Mouse (Mus musculus): ENCODE data around the gene Rbms2. TPM values are rescaled to one million over a fixed set of nuclear protein-coding genes. Genes with fewer than 3 reads are reported as not detected.
"Not testable (repeated sequence)": the region's sequence is repeated elsewhere in the genome, so short reads cannot be mapped to it uniquely, and the experiment has no call there.

The Rbms2 gene
- polyA plus RNA-seq, 1 experiment from 2014 or later: 26.6 TPM

GRCm38 (mm10) chr10:128091564-128092505 is 88.3 kb downstream of the Rbms2 start, which contains the start of gene Baz2a:
Gene Baz2a (plus strand): TSS chr10:128091577.
- Histone ChIP-seq H3K9me3 (no peaks in the 10 kb centered on the region), H3K36me3 (replicated peaks) (peaks cover 41% of the 10 kb centered on the region), H3K27me3 (ENCODE audit: poor library complexity, severe bottlenecking) (no peaks in the 10 kb centered on the region; the same call in 1 of the 2 replicates), H3K4me3 (peak within 1 kb of the TSS; percentile 90), H3K27ac (peak within 1 kb of the TSS; percentile 95), H3K4me1 (peaks cover 62% of the 10 kb centered on the region)
- peak; percentile 43 for DNase-seq (ENCODE audit: extremely low spot score, low spot score)
- 2% methylated on average over 20 of the region's 20 CpGs for WGBS

DNA sequence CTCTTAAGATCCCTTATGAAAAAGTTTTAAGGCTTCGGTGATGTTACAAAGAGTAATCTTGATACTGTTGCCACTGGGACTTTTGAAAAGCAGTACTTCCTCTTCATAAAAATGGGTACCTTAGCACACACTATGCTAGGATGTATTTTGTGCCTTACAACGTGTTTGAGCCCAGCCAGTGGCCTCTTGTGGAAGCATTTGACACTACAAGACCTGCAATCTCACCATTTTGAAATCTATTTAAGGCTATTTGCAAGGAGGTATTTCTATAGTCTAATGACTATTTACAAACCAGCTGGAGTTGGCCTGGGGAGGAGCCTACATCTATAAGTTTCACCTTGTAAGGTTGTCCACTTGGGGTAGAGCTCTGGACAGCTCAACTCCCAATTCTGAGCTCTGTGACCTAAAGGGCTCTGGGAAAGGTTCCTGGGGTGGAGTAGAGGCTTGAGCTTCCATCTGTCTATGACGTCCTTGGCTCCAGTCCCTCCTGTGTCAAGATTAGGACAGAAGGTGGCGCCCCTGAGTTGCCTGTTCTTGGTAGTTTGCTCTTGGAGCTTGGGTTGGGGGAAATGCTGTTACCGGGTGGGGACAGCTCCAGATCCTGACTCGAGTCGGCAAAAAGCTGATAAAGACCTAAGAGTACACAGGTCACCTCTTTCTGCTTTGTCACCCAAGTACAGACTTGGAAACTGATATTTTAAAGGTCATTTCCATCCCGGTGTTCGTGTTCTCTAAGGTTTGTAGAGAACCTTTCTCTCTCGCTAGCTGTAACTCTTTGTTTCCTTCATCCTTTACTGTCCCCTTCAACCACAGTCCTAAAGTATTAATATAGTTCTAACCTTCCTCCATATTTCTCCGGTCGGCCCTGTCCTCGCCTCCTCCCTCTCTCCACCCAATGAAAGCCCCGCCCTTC is 89.2 kb downstream of the Rbms2 start:
- H3K4me1 ChIP-seq: peaks cover 52% of the 10 kb centered on the region
- no peaks in the 10 kb centered on the region; the same call in 1 of the 2 replicates for H3K27me3 ChIP-seq (ENCODE audit: poor library complexity, severe bottlenecking)
- 9% methylated on average over 14 of the region's 14 CpGs for WGBS
- no peaks in the 10 kb centered on the region for H3K9me3 ChIP-seq
- peak overlapping the region; percentile 95; the same call in 1 of the 2 replicates for H3K27ac ChIP-seq
- peaks cover 50% of the 10 kb centered on the region for H3K36me3 ChIP-seq (replicated peaks)
- DNase-seq (ENCODE audit: extremely low spot score, low spot score): peak; percentile 83
- H3K4me3 ChIP-seq: peak overlapping the region; percentile 90

DNA sequence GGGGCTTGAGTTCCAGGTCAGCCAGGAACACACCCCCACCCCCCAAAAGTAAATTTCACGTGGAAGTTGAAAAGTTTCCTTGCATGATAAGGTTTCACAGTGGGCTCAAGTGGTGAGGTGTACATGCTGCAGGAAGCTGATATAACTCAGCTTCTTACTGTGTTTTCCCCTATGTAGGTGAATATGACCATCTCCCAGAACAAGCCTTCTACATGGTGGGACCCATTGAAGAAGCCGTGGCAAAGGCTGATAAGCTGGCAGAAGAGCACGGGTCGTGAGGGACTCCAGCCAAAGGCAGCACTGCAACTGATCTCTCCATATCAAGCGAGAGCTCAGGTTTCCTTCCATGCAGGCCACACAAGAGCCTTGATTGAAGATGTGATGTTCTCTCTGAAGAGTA is 90.3 kb downstream of the Rbms2 start:
- Histone ChIP-seq H3K4me1 (peaks cover 47% of the 10 kb centered on the region), H3K9me3 (no peaks in the 10 kb centered on the region), H3K27me3 (ENCODE audit: poor library complexity, severe bottlenecking) (no peaks in the 10 kb centered on the region; the same call in 1 of the 2 replicates), H3K36me3 (replicated peaks) (peaks cover 61% of the 10 kb centered on the region), H3K4me3 (no peak overlapping the region), H3K27ac (no peak overlapping the region)
- WGBS: 78% methylated on average over 5 of the region's 5 CpGs
- DNase-seq (ENCODE audit: extremely low spot score, low spot score): no peak

GRCm38 (mm10) chr10:128088181-128088580 is 91.9 kb downstream of the Rbms2 start:
- Histone ChIP-seq H3K4me3 (no peak overlapping the region), H3K4me1 (peaks cover 40% of the 10 kb centered on the region), H3K27me3 (ENCODE audit: poor library complexity, severe bottlenecking) (no peaks in the 10 kb centered on the region), H3K36me3 (replicated peaks) (peaks cover 71% of the 10 kb centered on the region), H3K27ac (no peak overlapping the region), H3K9me3 (no peaks in the 10 kb centered on the region)
- 91% methylated on average over 5 of the region's 5 CpGs for WGBS
- DNase-seq (ENCODE audit: extremely low spot score, low spot score): no peak

GRCm38 (mm10) chr10:128087216-128087615 is 92.9 kb downstream of the Rbms2 start:
- WGBS: 89% methylated on average over 2 of the region's 2 CpGs
- not testable (repeated sequence) for H3K27ac ChIP-seq; H3K9me3 ChIP-seq; H3K4me3 ChIP-seq; DNase-seq (ENCODE audit: extremely low spot score, low spot score); H3K27me3 ChIP-seq (ENCODE audit: poor library complexity, severe bottlenecking)
- peaks cover 71% of the 10 kb centered on the region for H3K36me3 ChIP-seq (replicated peaks)
- H3K4me1 ChIP-seq: peaks cover 33% of the 10 kb centered on the region

- Histone ChIP-seq H3K27ac (no peak overlapping the region), H3K9me3 (no peaks in the 10 kb centered on the region), H3K27me3 (ENCODE audit: poor library complexity, severe bottlenecking) (no peaks in the 10 kb centered on the region), H3K36me3 (replicated peaks) (peaks cover 71% of the 10 kb centered on the region), H3K4me1 (peaks cover 31% of the 10 kb centered on the region), H3K4me3 (peak overlapping the region; percentile 6; the same call in 1 of the 2 replicates)
- DNase-seq (ENCODE audit: extremely low spot score, low spot score): no peak
- 86% methylated on average over 6 of the region's 6 CpGs for WGBS
Observed at GRCm38 (mm10) chr10:128086391-128086790, 93.7 kb downstream of the Rbms2 start.

- peaks cover 22% of the 10 kb centered on the region for H3K4me1 ChIP-seq
- DNase-seq (ENCODE audit: extremely low spot score, low spot score): no peak
- WGBS: 11% methylated on average over 3 of the region's 3 CpGs
- H3K27ac ChIP-seq: peak overlapping the region; percentile 98
- H3K27me3 ChIP-seq (ENCODE audit: poor library complexity, severe bottlenecking): no peaks in the 10 kb centered on the region
- peaks cover 53% of the 10 kb centered on the region for H3K36me3 ChIP-seq (replicated peaks)
- H3K9me3 ChIP-seq: no peaks in the 10 kb centered on the region
- peak overlapping the region; percentile 98 for H3K4me3 ChIP-seq
Observed at GRCm38 (mm10) chr10:128084160-128084559, 95.9 kb downstream of the Rbms2 start.

- peaks cover 48% of the 10 kb centered on the region for H3K36me3 ChIP-seq (replicated peaks)
- H3K9me3 ChIP-seq: no peaks in the 10 kb centered on the region
- peak overlapping the region; percentile 98 for H3K4me3 ChIP-seq
- peak overlapping the region; percentile 98 for H3K27ac ChIP-seq
- peaks cover 22% of the 10 kb centered on the region for H3K4me1 ChIP-seq
- under 1% methylated on average over 22 of the region's 22 CpGs for WGBS
- H3K27me3 ChIP-seq (ENCODE audit: poor library complexity, severe bottlenecking): no peaks in the 10 kb centered on the region
- DNase-seq (ENCODE audit: extremely low spot score, low spot score): no peak
Observed at GRCm38 (mm10) chr10:128083688-128084087, 96.4 kb downstream of the Rbms2 start.

DNA sequence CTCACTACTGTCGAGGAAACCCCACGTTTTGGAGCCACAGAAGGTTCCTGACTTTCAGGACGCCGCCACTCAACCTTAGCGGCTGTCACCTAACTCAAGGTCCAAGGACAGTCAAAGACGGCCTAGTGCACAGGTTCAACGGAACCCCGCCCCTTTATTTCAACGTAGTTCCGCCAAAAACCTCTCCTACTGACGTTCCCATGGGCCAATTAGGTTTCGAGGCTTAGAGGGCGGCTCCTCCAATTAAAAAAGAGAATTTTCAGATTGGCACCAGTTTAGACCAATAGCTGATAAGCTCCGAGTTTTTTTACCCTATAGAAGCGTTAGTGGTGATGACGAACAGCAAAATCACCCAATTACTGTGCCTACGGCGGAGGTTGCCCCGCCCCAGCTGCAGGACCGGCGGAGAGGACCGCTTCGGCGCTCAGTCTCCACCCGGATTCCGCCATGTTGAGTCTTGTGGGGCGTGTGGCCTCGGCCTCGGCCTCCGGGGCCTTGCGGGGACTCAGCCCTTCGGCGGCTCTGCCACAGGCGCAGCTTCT is 97.1 kb downstream of the Rbms2 start, which contains the start of gene Atp5b:
Gene Atp5b (plus strand): TSS at position 394 of the 542 bp plus-strand sequence.
- H3K4me1 ChIP-seq: peaks cover 22% of the 10 kb centered on the region
- H3K27me3 ChIP-seq (ENCODE audit: poor library complexity, severe bottlenecking): no peaks in the 10 kb centered on the region
- H3K36me3 ChIP-seq (replicated peaks): peaks cover 44% of the 10 kb centered on the region
- DNase-seq (ENCODE audit: extremely low spot score, low spot score): peak; percentile 93
- H3K9me3 ChIP-seq: no peaks in the 10 kb centered on the region
- H3K4me3 ChIP-seq: peak within 1 kb of the TSS; percentile 98
- 0% methylated on average over 34 of the region's 34 CpGs for WGBS
- peak within 1 kb of the TSS; percentile 98 for H3K27ac ChIP-seq

DNA sequence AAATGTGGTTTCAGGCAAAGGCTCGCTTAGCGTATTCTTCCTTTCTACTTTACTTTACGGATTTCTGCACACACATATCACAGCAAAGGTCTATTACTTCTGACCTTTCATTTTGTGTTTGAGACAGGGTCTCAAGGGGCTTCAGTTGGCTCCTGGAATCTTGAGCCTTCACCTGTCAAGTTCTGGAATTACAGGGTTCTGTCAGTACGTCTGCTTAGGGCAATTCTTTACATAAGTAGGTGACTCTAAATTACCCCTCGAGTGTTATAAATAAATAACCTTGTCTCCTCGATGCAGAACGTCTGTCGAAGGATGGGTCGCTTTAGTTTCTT is 97.7 kb downstream of the Rbms2 start:
- H3K4me1 ChIP-seq: peaks cover 22% of the 10 kb centered on the region
- 19% methylated on average over 9 of the region's 9 CpGs for WGBS
- H3K27ac ChIP-seq: peak overlapping the region; percentile 98
- H3K4me3 ChIP-seq: peak overlapping the region; percentile 98
- H3K9me3 ChIP-seq: no peaks in the 10 kb centered on the region
- no peaks in the 10 kb centered on the region for H3K27me3 ChIP-seq (ENCODE audit: poor library complexity, severe bottlenecking)
- DNase-seq (ENCODE audit: extremely low spot score, low spot score): no peak
- peaks cover 44% of the 10 kb centered on the region for H3K36me3 ChIP-seq (replicated peaks)

GRCm38 (mm10) chr10:128081807-128082476 is 98.2 kb downstream of the Rbms2 start:
- Histone ChIP-seq H3K36me3 (replicated peaks) (peaks cover 44% of the 10 kb centered on the region), H3K9me3 (no peaks in the 10 kb centered on the region), H3K27me3 (ENCODE audit: poor library complexity, severe bottlenecking) (no peaks in the 10 kb centered on the region), H3K4me3 (peak overlapping the region; percentile 98), H3K27ac (no peak overlapping the region), H3K4me1 (peaks cover 22% of the 10 kb centered on the region)
- WGBS: 61% methylated on average over 6 of the region's 6 CpGs
- no peak for DNase-seq (ENCODE audit: extremely low spot score, low spot score)
